Mouse (Mus musculus) hindbrain, embryonic 14.5 days (tissue): Measurements from ENCODE around the gene Trp73. TPM values are rescaled to one million over a fixed set of nuclear protein-coding genes. Genes with fewer than 3 reads are reported as not detected.
A peak's percentile ranks its signal among the peaks of the same experiment; 100 is the strongest.

Experiments used
- ATAC-seq: fragments of 200-750 bp; cut with Nextera tagmentation; 2 replicates; pipeline ENCODE4 v1.8.0; 2017; ENCODE audit warnings: moderate number of reproducible peaks, mild to moderate bottlenecking, moderate TSS enrichment, moderate library complexity; ENCODE audit not compliant: low FRiP score
- DNase-seq: peaks from one replicate; pipeline ENCODE4 v3.0.0-alpha.2; 2015; ENCODE audit warnings: low spot score
- H3K27ac ChIP-seq: fragments of 300-500 bp; sonication (generic); 2 replicates; pipeline ENCODE4 v1.5.1; 2014; ENCODE audit warnings: mild to moderate bottlenecking, moderate library complexity
- H3K27me3 ChIP-seq: fragments of 300-500 bp; sonication (generic); 2 replicates; pipeline ENCODE4 v1.6.1; 2014; ENCODE audit warnings: mild to moderate bottlenecking, low read length, mixed read lengths; ENCODE audit not compliant: control insufficient read depth, insufficient read depth
- H3K36me3 ChIP-seq: fragments of 300-500 bp; sonication (generic); replicated peaks from 2 replicates; pipeline ENCODE4 v1.6.1; 2014; ENCODE audit not compliant: control insufficient read depth, insufficient read depth
- H3K4me1 ChIP-seq: fragments of 300-500 bp; sonication (generic); replicated peaks from 2 replicates; pipeline ENCODE4 v1.6.1; 2014; ENCODE audit warnings: antibody characterized with exemption, low read length, mixed read lengths; ENCODE audit not compliant: control insufficient read depth, insufficient read depth
- H3K4me2 ChIP-seq: fragments of 300-500 bp; sonication (generic); replicated peaks from 2 replicates; pipeline ENCODE4 v1.6.1; 2014; ENCODE audit warnings: mild to moderate bottlenecking, moderate library complexity
- H3K4me3 ChIP-seq: fragments of 300-500 bp; sonication (generic); replicated peaks from 2 replicates; pipeline ENCODE4 v1.5.1; 2014; ENCODE audit warnings: mild to moderate bottlenecking, low read length
- H3K9ac ChIP-seq: fragments of 300-500 bp; sonication (generic); 2 replicates; pipeline ENCODE4 v1.6.1; 2014
- H3K9me3 ChIP-seq: fragments of 300-500 bp; sonication (generic); 2 replicates; pipeline ENCODE4 v1.6.1; 2016; ENCODE audit warnings: low read length; ENCODE audit not compliant: control insufficient read depth
- WGBS: fragments of 180-500 bp; shearing (Covaris S2); extraction: QIAGEN DNeasy Blood & Tissue Kit; methylation state at CpG from one replicate; pipeline ENCODE4 v1.1.7; 2014; 5-methylcytosine and 5-hydroxymethylcytosine counted together
- polyA plus RNA-seq: library from polyadenylated mRNA; unstranded; fragments of >200 nt; fragmentation: Nextera tagmentation; extraction: Ambion mirVana; gene quantifications from 2 replicates; pipeline ENCODE4 v1.2.1, GENCODE M21; 2014

Gene Trp73
- polyA plus RNA-seq: 0.68 and 0.96 TPM in 2 replicates

DNA sequence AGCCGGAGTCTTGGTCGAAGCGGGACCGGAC is at the start of gene Trp73:
Gene Trp73 (minus strand): TSS at position 27 of the 31 bp plus-strand sequence.
- H3K36me3 ChIP-seq: no peaks in the 10 kb centered on the region
- no peak within 1 kb of the TSS for H3K27ac ChIP-seq
- peak within 1 kb of the TSS; percentile 41 for H3K4me3 ChIP-seq
- H3K9ac ChIP-seq: peak within 1 kb of the TSS; percentile 53
- no peaks in the 10 kb centered on the region for H3K9me3 ChIP-seq
- H3K27me3 ChIP-seq: peaks cover 62% of the 10 kb centered on the region
- DNase-seq: no peak
- WGBS: 0% methylated on average over 4 of the region's 4 CpGs
- peaks cover 30% of the 10 kb centered on the region for H3K4me1 ChIP-seq
- no peak for ATAC-seq
- peak within 1 kb of the TSS; percentile 84 for H3K4me2 ChIP-seq

DNA sequence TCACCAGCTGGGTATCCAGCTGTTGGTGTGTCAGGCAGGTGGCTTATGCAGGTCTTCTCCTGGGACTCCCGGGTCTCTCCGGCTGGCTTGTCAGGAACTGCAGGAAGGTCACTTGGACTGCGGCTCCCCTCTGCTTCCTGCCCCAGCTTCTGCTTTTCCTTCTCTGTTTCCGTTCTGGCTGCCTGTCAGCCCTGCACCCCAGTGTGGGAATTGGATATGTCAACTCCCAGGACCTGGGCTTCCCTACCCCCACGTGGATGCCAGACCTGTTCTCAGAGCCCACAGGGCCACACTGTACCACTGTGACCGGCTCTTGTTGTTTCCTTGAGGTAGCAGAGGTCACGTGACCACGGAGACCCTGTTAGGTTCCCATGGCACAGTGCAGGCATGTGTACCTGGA is 48.9 kb upstream of the Trp73 start:
- Histone ChIP-seq H3K4me1 (no peaks in the 10 kb centered on the region), H3K27ac (no peak overlapping the region), H3K36me3 (no peaks in the 10 kb centered on the region), H3K4me2 (no peak overlapping the region), H3K4me3 (no peak overlapping the region), H3K9me3 (no peaks in the 10 kb centered on the region), H3K9ac (no peak overlapping the region), H3K27me3 (no peaks in the 10 kb centered on the region)
- WGBS: 78% methylated on average over 8 of the region's 8 CpGs
- no peak for DNase-seq
- ATAC-seq: no peak

DNA sequence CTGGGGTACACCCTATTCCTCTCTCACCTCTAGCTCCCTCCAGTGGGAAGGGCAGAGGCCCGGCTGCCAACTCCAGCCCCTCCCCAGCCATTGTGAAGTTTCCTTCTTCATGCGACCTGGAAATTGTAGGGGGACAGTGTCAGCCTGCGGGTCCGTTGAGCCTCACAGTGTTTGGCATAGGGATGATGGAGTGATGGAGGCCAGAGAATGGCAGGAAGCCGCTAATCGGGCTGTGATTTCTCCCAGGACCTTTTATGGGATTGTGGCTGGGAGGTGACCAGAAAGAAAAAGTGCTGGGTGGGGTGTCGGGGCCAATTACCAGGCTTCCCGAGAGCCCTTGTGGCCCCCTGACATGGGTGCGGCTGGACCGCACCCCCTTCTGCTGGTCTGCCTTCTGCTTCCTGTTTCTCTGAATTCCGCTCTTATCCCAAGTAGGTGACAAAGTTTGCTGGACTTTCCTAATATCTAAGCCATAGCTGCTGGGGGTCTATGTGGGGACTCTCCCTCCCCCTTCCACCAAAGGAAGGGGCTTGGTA is 46.1 kb upstream of the Trp73 start:
- Histone ChIP-seq H3K4me1 (no peaks in the 10 kb centered on the region), H3K9me3 (no peaks in the 10 kb centered on the region), H3K36me3 (no peaks in the 10 kb centered on the region), H3K4me3 (no peak overlapping the region), H3K27me3 (no peaks in the 10 kb centered on the region), H3K27ac (no peak overlapping the region), H3K9ac (no peak overlapping the region), H3K4me2 (no peak overlapping the region)
- 84% methylated on average over 11 of the region's 11 CpGs for WGBS
- no peak for ATAC-seq
- no peak for DNase-seq

DNA sequence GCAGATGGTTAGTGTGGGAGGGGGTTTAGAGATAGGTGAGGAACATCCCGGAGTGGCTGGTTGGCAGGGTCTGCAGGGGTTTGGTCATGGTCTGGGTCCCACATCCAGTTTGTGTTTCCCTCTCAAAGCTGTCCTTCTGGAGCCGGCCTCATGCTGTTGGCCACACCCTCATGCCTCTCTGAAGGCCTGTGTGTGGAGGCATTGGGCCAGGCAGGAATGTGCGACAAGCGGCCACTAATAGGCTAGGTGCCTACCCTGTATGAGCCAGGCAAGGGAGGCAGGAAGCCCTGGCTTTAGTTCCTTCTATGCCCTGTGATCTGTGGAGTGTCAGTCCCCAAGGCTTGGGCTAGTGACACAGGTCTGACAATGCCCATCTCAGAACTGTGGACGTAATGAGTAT is 45.0 kb upstream of the Trp73 start:
- H3K4me2 ChIP-seq: no peak overlapping the region
- no peaks in the 10 kb centered on the region for H3K36me3 ChIP-seq
- H3K27me3 ChIP-seq: no peaks in the 10 kb centered on the region
- WGBS: 80% methylated on average over 5 of the region's 5 CpGs
- no peaks in the 10 kb centered on the region for H3K9me3 ChIP-seq
- H3K4me1 ChIP-seq: no peaks in the 10 kb centered on the region
- H3K9ac ChIP-seq: no peak overlapping the region
- H3K4me3 ChIP-seq: no peak overlapping the region
- ATAC-seq (no peak), DNase-seq (no peak)
- no peak overlapping the region for H3K27ac ChIP-seq

DNA sequence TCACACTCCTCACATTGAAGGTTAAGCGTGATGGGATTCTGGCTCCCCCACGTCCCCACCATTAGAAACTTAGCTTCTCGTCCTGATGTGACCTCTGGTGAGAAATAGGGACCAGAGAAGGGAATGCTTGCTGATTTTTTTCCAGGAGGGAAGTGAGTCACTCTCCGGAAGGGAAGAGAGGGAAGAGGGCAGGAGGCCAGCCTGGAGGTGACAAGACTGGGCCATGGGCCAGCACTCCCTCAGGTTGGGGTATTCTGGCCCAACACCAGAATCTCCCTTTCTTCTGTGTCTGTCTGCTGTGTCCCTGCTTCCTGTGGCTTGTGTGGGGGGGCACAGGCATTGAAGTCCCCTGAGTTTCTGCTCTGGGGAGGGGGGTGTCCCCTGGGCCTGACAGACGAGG is 43.6 kb upstream of the Trp73 start:
- H3K9me3 ChIP-seq: no peaks in the 10 kb centered on the region
- H3K4me3 ChIP-seq: no peak overlapping the region
- no peaks in the 10 kb centered on the region for H3K36me3 ChIP-seq
- no peaks in the 10 kb centered on the region for H3K27me3 ChIP-seq
- no peak overlapping the region for H3K4me2 ChIP-seq
- 82% methylated on average over 5 of the region's 5 CpGs for WGBS
- ATAC-seq (no peak), DNase-seq (no peak)
- no peaks in the 10 kb centered on the region for H3K4me1 ChIP-seq
- no peak overlapping the region for H3K9ac ChIP-seq
- no peak overlapping the region for H3K27ac ChIP-seq

DNA sequence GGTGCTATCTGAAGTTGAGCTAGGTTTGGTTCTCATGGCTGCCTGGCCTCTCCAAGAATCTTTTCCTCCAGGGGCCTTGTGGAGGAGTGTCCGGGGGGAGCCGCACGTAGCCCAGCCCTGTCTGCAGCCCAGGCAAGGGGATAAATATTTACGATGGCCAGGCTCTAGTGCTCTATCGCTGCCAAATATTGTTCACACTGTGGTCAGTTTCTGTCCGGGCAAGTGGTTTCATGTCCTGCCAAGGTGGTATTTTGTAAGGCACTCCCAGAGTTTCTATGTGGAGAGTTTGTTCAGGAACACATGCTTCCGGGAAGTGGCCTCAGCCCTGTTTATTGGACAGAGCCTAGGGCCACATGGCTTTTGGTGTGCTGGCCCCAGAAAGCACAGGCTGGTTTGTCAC is 41.0 kb upstream of the Trp73 start:
- ATAC-seq: no peak
- Histone ChIP-seq H3K9me3 (no peaks in the 10 kb centered on the region), H3K4me2 (no peak overlapping the region), H3K36me3 (no peaks in the 10 kb centered on the region), H3K4me3 (no peak overlapping the region), H3K4me1 (no peaks in the 10 kb centered on the region), H3K27ac (no peak overlapping the region), H3K9ac (no peak overlapping the region), H3K27me3 (no peaks in the 10 kb centered on the region)
- no peak for DNase-seq
- WGBS: 91% methylated on average over 7 of the region's 7 CpGs

DNA sequence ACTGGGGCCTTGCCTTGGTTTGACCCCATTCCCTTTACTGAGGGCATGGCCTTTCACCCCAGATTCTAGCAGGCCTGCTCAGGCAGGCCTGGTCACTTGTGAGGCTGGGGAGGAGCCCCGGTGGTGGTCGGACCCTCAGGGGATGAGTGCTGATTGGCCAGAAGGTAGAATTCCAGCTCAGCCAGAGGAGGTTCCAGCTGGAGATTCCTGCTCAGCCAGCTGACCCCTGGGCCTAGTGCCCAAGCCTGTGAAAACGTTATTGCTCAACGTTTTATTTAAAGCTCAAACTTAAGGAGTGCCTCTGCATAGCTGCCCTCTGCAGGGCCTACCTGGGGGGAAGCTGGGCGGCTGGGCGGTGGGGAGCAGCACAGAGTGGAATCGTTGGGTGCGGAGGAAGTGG is 37.2 kb upstream of the Trp73 start:
- peaks cover 5% of the 10 kb centered on the region; the same call in 1 of the 2 replicates for H3K4me1 ChIP-seq
- no peak overlapping the region for H3K9ac ChIP-seq
- no peaks in the 10 kb centered on the region for H3K36me3 ChIP-seq
- no peak overlapping the region for H3K4me2 ChIP-seq
- H3K9me3 ChIP-seq: no peaks in the 10 kb centered on the region
- 79% methylated on average over 8 of the region's 8 CpGs for WGBS
- ATAC-seq (no peak), DNase-seq (no peak)
- H3K27ac ChIP-seq: no peak overlapping the region
- no peak overlapping the region for H3K4me3 ChIP-seq
- peaks cover 9% of the 10 kb centered on the region for H3K27me3 ChIP-seq

DNA sequence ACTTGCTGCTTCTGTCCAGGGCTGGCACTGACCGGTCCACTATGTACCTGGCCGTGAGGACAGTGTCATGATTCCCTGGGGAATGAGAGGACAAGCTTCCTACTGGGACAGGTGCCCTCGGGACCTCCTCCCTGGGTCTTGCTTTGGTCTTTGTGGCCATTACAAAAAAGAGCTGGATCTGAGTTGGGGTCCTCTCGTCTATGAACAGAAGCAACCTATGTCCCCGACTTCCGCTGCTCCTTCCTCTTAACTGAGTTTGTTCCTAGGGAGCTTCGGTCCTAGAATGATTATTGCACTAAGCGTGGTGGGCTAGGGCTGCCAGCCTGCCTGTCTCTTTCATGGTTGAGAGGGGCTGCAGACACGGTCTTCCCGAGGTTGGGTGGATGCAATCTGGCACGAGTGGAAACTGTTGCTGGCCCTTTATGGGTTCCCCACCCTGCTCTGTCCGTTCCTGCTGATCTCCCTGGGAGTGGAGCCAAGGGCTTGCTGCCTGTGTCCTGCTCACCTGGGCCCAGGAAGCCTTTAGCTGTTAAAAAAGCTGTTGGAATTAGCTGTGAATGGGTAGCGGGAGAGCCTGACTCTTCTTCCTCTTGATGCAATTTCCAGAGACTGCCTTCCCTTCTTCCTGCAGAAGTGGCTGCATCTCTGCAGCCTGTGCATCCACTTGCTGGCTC is 32.1 kb upstream of the Trp73 start:
- peak overlapping the region; percentile 96 for H3K4me2 ChIP-seq
- H3K9me3 ChIP-seq: no peaks in the 10 kb centered on the region
- peak overlapping the region; percentile 41 for H3K4me3 ChIP-seq
- peaks cover 48% of the 10 kb centered on the region for H3K27me3 ChIP-seq
- H3K4me1 ChIP-seq: peaks cover 19% of the 10 kb centered on the region
- no peak for ATAC-seq
- WGBS: 39% methylated on average over 13 of the region's 13 CpGs
- H3K27ac ChIP-seq: no peak overlapping the region
- H3K9ac ChIP-seq: peak overlapping the region; percentile 28; the same call in 1 of the 2 replicates
- no peak for DNase-seq
- no peaks in the 10 kb centered on the region for H3K36me3 ChIP-seq

DNA sequence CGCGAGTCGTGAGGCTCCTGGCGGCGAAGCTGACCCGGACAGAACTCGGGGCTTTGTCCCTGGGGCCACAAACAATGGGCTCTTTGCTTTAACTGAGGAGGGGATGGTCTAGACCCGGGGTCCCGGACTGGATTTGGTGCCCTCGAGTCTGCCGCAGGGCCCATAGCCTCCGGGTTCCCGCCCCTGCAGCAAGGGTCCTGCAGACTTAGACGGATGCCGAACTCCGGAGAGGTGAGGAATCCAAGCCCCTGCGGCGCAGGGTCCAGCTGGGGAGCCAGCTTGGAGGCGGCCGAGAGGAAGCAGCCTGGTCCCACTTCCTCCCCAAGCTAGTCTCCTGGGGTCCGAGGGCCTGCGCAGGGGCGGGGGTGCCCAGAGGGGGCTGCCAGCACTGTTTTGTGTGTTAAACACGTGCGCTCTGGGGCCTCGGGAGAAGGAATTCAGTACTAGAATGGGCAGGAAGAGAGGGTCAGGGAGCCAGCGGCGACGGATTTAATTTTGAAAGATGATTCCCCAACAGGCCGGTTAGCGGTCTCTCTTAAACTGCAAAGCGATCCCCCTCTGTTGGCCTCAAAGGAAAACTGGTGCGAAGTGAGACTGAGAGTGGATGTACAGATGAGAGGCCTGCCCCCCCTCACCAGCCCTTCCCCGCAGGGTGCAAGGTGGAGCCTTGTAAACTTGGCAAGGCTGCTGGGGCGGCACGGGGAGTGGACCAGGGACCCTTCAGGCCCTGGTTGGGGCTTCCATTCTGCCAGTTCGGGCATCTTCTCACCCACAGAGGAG is 31.3 kb upstream of the Trp73 start:
- Histone ChIP-seq H3K9me3 (no peaks in the 10 kb centered on the region), H3K9ac (peak overlapping the region; percentile 32), H3K36me3 (no peaks in the 10 kb centered on the region), H3K4me2 (peak overlapping the region; percentile 96), H3K4me3 (peak overlapping the region; percentile 41), H3K4me1 (peaks cover 19% of the 10 kb centered on the region), H3K27ac (no peak overlapping the region), H3K27me3 (peaks cover 48% of the 10 kb centered on the region)
- ATAC-seq: 0 out of 2 replicates have a peak, but pooled peaks have one; percentile 11
- DNase-seq: no peak
- 1% methylated on average over 37 of the region's 37 CpGs for WGBS
